Mouse (Mus musculus): ENCODE data around the gene Cdk2ap2. TPM values are rescaled to one million over a fixed set of nuclear protein-coding genes. Genes with fewer than 3 reads are reported as not detected.

Gene Cdk2ap2
- polyA plus RNA-seq, 1 experiment = 296 TPM

- Histone ChIP-seq H3K27me3 (ENCODE audit: control insufficient read depth, insufficient read depth, low read length) (no peaks in the 10 kb centered on the region), H3K4me1 (replicated peaks; ENCODE audit: control insufficient read depth, insufficient read depth, low read length) (peaks cover 9% of the 10 kb centered on the region), H3K36me3 (ENCODE audit: control insufficient read depth, insufficient read depth, low read length) (no peaks in the 10 kb centered on the region), H3K27ac (ENCODE audit: control insufficient read depth, insufficient read depth, low read length) (no peak overlapping the region), H3K4me3 (ENCODE audit: control insufficient read depth, insufficient read depth, low read length) (no peak overlapping the region)
- no peak for TF ChIP-seq POLR2A (IDR thresholded peaks at IDR 0.05; ENCODE audit: control insufficient read depth, extremely low read depth, insufficient read depth, low read length, poor library complexity)
- no peak for TF ChIP-seq CTCF (IDR thresholded peaks at IDR 0.05; ENCODE audit: borderline replicate concordance, control insufficient read depth, extremely low read depth, insufficient read depth, low read length, poor library complexity)
- DNase-seq = no peak
- 94% methylated on average over 3 of the region's 3 CpGs for WGBS
Measured at GRCm38 (mm10) chr19:4090446-4090845, 6.5 kb upstream of the Cdk2ap2 start.

DNA sequence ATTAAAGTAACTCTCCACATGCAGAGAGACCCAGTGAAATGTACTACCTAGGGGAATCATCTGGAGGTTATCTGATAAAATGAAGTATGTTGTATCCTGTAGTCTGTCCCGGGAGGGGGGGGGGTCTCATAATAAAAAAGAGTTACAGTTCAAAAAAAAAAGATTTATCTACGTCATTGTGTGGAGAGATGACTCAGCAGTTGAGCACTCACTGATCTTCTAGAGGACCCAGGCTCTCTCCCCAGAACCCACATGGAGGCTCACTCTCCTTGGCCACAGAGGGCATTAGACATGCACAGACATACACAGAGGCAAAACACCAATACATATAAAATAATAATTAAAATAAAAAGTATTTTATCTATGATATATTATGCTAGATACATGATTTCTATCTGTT is 5.6 kb upstream of the Cdk2ap2 start:
- H3K36me3 ChIP-seq (ENCODE audit: control insufficient read depth, insufficient read depth, low read length) = no peaks in the 10 kb centered on the region
- no peak for DNase-seq
- WGBS = 18% methylated on average over 2 of the region's 2 CpGs
- no peaks in the 10 kb centered on the region for H3K27me3 ChIP-seq (ENCODE audit: control insufficient read depth, insufficient read depth, low read length)
- no peak overlapping the region for H3K27ac ChIP-seq (ENCODE audit: control insufficient read depth, insufficient read depth, low read length)
- TF ChIP-seq POLR2A (IDR thresholded peaks at IDR 0.05; ENCODE audit: control insufficient read depth, extremely low read depth, insufficient read depth, low read length, poor library complexity) = no peak
- no peak for TF ChIP-seq CTCF (IDR thresholded peaks at IDR 0.05; ENCODE audit: borderline replicate concordance, control insufficient read depth, extremely low read depth, insufficient read depth, low read length, poor library complexity)
- H3K4me3 ChIP-seq (ENCODE audit: control insufficient read depth, insufficient read depth, low read length) = no peak overlapping the region
- H3K4me1 ChIP-seq (replicated peaks; ENCODE audit: control insufficient read depth, insufficient read depth, low read length) = peaks cover 11% of the 10 kb centered on the region

DNA sequence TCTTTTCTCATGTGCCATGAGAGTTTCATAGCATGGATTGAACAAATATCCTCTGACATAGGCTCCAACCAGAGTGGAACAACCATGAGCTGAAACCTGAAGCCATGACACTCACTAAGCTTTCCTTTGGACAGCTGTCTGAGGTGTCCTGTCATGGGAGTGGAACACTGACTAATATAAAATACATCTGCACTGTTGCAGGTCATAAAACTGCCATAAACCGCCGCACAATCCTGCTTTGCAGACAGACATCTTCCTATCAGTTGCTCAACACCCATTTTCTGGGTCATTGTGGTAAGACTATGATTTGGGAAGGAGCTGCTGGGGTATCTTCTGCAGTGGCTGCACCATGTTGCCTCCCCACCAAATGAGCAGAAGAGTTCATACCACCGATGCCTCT is 4.2 kb upstream of the Cdk2ap2 start:
- Histone ChIP-seq H3K36me3 (ENCODE audit: control insufficient read depth, insufficient read depth, low read length) (no peaks in the 10 kb centered on the region), H3K27ac (ENCODE audit: control insufficient read depth, insufficient read depth, low read length) (no peak overlapping the region), H3K27me3 (ENCODE audit: control insufficient read depth, insufficient read depth, low read length) (no peaks in the 10 kb centered on the region), H3K4me3 (ENCODE audit: control insufficient read depth, insufficient read depth, low read length) (no peak overlapping the region), H3K4me1 (replicated peaks; ENCODE audit: control insufficient read depth, insufficient read depth, low read length) (peaks cover 18% of the 10 kb centered on the region)
- DNase-seq = no peak
- 86% methylated on average over 3 of the region's 3 CpGs for WGBS
- TF ChIP-seq POLR2A (IDR thresholded peaks at IDR 0.05; ENCODE audit: control insufficient read depth, extremely low read depth, insufficient read depth, low read length, poor library complexity) (no peak), CTCF (IDR thresholded peaks at IDR 0.05; ENCODE audit: borderline replicate concordance, control insufficient read depth, extremely low read depth, insufficient read depth, low read length, poor library complexity) (no peak)

- TF ChIP-seq POLR2A (IDR thresholded peaks at IDR 0.05; ENCODE audit: control insufficient read depth, extremely low read depth, insufficient read depth, low read length, poor library complexity) (no peak), CTCF (IDR thresholded peaks at IDR 0.05; ENCODE audit: borderline replicate concordance, control insufficient read depth, extremely low read depth, insufficient read depth, low read length, poor library complexity) (no peak)
- no peaks in the 10 kb centered on the region for H3K27me3 ChIP-seq (ENCODE audit: control insufficient read depth, insufficient read depth, low read length)
- peaks cover 27% of the 10 kb centered on the region for H3K4me1 ChIP-seq (replicated peaks; ENCODE audit: control insufficient read depth, insufficient read depth, low read length)
- WGBS = 26% methylated on average over 7 of the region's 7 CpGs
- H3K36me3 ChIP-seq (ENCODE audit: control insufficient read depth, insufficient read depth, low read length) = no peaks in the 10 kb centered on the region
- H3K27ac ChIP-seq (ENCODE audit: control insufficient read depth, insufficient read depth, low read length) = no peak overlapping the region
- no peak for DNase-seq
- H3K4me3 ChIP-seq (ENCODE audit: control insufficient read depth, insufficient read depth, low read length) = no peak overlapping the region
Measured at GRCm38 (mm10) chr19:4093772-4094171, 3.2 kb upstream of the Cdk2ap2 start.

DNA sequence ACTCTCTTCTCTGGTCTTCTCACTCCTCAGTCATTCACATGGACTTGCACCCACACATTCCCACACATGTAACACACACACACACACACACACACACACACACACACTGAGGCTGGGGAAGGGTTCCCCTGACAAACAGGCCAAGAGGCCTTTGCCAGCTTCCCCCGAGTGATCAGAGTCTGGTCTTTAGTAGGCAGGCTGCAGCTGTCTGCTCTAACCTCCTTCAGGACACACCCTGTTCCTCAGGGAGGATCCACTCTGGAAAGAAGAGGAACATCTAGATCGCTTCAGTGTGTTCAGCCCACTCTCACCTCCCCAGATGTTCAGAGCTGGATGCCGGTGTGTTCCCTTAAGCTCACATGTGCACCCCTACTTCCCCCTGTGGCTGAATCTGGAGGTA is 2.6 kb upstream of the Cdk2ap2 start:
- no peak for TF ChIP-seq POLR2A (IDR thresholded peaks at IDR 0.05; ENCODE audit: control insufficient read depth, extremely low read depth, insufficient read depth, low read length, poor library complexity)
- TF ChIP-seq CTCF (IDR thresholded peaks at IDR 0.05; ENCODE audit: borderline replicate concordance, control insufficient read depth, extremely low read depth, insufficient read depth, low read length, poor library complexity) = no peak
- 94% methylated on average over 3 of the region's 3 CpGs for WGBS
- Histone ChIP-seq H3K27ac (ENCODE audit: control insufficient read depth, insufficient read depth, low read length) (no peak overlapping the region), H3K36me3 (ENCODE audit: control insufficient read depth, insufficient read depth, low read length) (no peaks in the 10 kb centered on the region), H3K27me3 (ENCODE audit: control insufficient read depth, insufficient read depth, low read length) (no peaks in the 10 kb centered on the region), H3K4me1 (replicated peaks; ENCODE audit: control insufficient read depth, insufficient read depth, low read length) (peaks cover 31% of the 10 kb centered on the region), H3K4me3 (ENCODE audit: control insufficient read depth, insufficient read depth, low read length) (no peak overlapping the region)
- DNase-seq = no peak

DNA sequence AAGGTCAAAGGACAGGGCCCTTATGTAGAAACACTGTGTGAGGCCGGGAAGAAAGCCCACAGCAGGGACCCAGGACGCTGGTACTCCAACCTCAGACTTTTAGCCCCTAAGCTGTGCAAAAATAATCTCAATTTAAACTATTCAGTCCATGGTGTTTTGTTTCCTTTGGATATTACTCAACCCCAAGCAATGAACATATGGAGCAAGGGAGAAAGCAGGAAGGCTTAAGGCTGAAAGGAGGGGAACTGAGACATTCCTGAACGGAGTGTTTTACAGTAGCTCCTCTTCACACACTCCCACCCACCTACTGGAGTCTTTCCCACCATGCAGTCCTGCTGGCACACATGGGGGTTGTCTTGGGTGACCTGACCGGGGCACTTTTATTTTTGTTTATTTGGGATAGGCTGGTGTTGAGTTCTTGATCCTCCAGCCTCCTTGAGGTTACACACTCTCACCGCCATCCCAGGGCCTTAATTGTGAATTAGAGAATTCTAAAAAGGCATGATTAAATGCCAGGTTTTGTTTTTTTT is 2.1 kb upstream of the Cdk2ap2 start:
- H3K4me3 ChIP-seq (ENCODE audit: control insufficient read depth, insufficient read depth, low read length) = no peak overlapping the region
- no peak for DNase-seq
- H3K27me3 ChIP-seq (ENCODE audit: control insufficient read depth, insufficient read depth, low read length) = no peaks in the 10 kb centered on the region
- WGBS = 95% methylated on average over 5 of the region's 5 CpGs
- no peaks in the 10 kb centered on the region for H3K36me3 ChIP-seq (ENCODE audit: control insufficient read depth, insufficient read depth, low read length)
- TF ChIP-seq CTCF (IDR thresholded peaks at IDR 0.05; ENCODE audit: borderline replicate concordance, control insufficient read depth, extremely low read depth, insufficient read depth, low read length, poor library complexity) (no peak), POLR2A (IDR thresholded peaks at IDR 0.05; ENCODE audit: control insufficient read depth, extremely low read depth, insufficient read depth, low read length, poor library complexity) (no peak)
- no peak overlapping the region for H3K27ac ChIP-seq (ENCODE audit: control insufficient read depth, insufficient read depth, low read length)
- H3K4me1 ChIP-seq (replicated peaks; ENCODE audit: control insufficient read depth, insufficient read depth, low read length) = peaks cover 35% of the 10 kb centered on the region

DNA sequence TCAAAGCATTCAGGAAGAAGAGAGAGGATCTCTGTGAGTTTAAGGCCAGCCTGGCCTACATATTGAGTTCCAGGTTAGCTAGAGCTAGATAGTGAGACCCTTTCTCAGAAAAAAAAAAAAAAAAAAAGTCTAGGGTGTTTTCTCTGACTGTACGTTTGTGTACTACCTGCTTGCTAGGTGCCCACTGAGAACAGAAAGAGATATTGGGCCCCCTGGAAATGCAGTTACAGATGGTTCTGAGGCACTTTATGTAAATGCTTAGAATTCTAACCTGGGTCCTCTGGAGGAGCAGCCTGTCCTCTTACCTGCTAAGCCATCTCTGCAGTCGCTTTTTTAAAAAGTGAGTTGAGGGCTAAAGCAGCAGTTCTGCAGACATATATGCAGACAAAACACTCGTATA is 1.2 kb upstream of the Cdk2ap2 start:
- DNase-seq = no peak
- H3K4me3 ChIP-seq (ENCODE audit: control insufficient read depth, insufficient read depth, low read length) = no peak overlapping the region
- H3K36me3 ChIP-seq (ENCODE audit: control insufficient read depth, insufficient read depth, low read length) = no peaks in the 10 kb centered on the region
- H3K27me3 ChIP-seq (ENCODE audit: control insufficient read depth, insufficient read depth, low read length) = no peaks in the 10 kb centered on the region
- TF ChIP-seq CTCF (IDR thresholded peaks at IDR 0.05; ENCODE audit: borderline replicate concordance, control insufficient read depth, extremely low read depth, insufficient read depth, low read length, poor library complexity) (no peak), POLR2A (IDR thresholded peaks at IDR 0.05; ENCODE audit: control insufficient read depth, extremely low read depth, insufficient read depth, low read length, poor library complexity) (no peak)
- peaks cover 44% of the 10 kb centered on the region for H3K4me1 ChIP-seq (replicated peaks; ENCODE audit: control insufficient read depth, insufficient read depth, low read length)
- no peak overlapping the region for H3K27ac ChIP-seq (ENCODE audit: control insufficient read depth, insufficient read depth, low read length)
- 88% methylated on average over 3 of the region's 3 CpGs for WGBS

Measured in thymus, adult 2 months (tissue).